Mouse (Mus musculus) lung, postnatal 14 days (tissue): Measurements from ENCODE around the gene Acsbg1.
"Not testable (repeated sequence)": the region's sequence is repeated elsewhere in the genome, so short reads cannot be mapped to it uniquely, and the experiment has no call there.

Source experiments
- DNase-seq: peaks from one replicate; pipeline ENCODE4 v3.0.0; 2021

Gene Acsbg1

DNA sequence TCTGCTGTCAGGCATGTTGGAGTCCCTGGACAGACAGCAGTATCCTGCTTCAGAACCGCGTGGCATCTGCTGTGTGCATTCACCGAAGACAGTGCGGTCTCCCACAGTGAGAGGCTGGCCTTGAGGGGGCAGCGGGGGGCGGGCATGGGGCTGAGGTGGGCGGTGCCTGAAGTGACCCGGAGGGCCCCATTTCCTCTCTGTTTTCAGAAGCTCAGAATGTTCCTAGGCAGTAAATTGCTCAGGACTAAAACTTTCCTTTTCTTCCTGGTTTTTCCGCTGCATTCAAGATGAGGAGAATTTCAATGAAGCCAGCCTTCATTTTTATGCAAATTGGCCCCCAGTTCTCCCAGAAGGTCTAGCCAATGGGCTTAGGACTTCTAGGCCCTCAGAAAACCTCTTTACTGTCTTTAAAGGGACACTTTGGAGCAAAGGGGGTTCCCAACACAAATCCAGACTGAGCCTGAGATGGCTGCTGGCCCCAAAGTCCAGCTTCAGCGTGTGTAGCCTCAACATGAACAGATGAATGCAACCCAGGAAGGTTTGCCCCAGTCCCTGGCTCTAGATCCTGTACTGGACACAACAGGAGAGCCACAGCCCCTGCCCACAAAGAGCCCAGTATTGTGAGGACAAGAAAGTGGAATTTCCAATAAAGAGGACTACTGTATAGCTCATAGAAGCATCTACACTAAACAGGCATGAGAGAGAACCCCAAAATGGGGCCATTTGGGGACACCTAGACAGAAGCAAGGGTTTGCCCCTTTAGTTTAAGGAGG, at the start of gene Acsbg1:
Gene Acsbg1 (minus strand): TSS at position 266 of the 773 bp plus-strand sequence.
- DNase-seq, result no peak

DNA sequence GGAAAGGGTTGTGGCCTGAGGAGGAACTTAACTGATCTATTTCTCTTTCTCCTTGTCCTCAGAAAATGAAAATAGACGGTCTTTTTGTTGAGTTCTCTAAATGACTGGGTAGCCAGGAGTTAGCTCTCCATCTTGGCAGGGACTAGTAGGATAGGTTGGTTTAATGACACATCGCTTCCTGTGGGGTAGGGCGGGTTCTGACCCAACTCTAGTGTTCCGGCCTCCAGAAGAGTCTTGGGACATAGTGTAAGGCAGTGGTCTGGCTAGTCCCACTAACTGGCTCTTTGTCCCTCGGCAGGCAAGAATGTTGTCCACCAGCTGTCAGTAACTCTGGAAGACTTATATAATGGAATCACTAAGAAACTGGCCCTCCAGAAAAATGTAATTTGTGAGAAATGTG, 46.4 kb upstream of the Acsbg1 start:
- DNase-seq, result no peak

GRCm38 (mm10) chr9:54707288-54707999, 45.8 kb upstream of the Acsbg1 start:
- no peak for DNase-seq

DNA sequence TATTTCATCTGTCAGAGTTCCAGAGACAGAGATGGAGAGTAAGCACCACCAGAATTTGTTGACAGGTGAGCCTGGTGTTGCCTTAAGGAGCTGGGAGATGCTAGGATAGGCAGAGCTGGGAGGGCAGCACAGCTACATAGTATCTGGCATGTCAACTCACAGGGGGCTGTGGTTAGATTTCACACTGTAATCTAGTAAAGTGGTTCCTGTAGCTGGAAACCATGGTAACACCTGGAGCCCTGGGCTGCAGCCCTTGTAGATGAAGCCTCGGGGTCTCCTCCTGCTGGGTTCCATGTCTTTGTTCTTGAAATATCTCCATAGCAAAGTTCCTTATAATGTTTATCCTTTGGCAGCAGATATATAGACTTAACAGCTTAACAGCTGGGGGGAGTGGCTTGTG, 43.9 kb upstream of the Acsbg1 start:
- no peak for DNase-seq

DNA sequence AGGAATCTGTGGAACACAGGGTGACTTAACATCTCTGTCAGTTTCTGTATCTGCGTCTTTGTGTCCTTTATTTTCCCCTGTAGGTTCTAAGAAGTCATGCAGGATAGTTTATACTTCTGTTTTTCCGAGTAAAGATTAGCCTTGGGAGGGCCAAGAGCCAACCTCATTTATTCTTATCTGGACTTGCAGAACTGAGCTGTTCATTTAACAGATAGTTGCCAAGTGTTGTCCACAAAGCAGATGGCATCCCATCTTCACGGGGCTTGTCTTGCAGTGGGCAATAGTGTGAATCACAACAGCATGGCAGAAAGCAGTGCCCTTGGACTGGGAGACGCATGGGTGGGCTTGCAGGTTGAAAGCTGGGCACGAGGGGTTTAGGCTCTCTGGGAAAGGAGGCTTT, 42.7 kb upstream of the Acsbg1 start:
- no peak for DNase-seq

DNA sequence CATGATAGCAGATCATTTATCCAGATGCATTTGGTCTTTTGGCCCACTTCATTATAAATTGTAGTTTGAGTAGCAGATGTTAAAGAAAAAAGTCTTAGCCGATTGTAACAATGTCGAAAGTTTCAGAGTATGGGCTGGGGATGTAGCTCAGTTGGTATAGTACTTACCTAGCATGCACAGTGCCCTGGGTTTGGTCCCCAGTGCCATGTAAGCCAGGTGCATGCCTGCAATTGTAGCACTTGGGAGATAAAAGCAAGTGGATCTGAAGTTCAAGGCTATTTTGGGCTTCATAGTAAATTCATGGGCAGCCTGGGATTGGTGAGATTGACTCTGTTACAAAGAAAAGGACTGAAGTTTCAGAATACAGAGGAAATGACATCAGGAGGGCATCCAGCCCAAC, 40.9 kb upstream of the Acsbg1 start:
- DNase-seq, result no peak

DNA sequence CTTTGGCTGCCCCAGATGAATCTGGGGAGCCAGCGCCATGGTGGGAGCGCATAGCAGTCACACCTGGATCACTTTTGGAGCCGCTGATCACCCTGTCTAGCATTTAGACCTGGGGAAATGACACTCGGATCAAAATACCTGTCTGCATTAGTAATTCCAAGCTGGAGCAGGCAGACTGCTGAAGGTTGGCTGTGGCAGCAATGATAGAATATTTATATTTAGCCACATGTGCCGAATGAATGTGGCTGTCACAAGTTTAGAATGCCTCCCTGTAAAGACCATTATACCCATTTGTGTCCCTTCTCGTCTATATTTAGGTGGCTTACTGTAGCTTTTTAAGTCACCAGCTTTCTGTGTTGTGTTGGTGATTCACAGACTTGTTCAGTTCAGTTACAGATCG, 39.1 kb upstream of the Acsbg1 start:
- no peak for DNase-seq

DNA sequence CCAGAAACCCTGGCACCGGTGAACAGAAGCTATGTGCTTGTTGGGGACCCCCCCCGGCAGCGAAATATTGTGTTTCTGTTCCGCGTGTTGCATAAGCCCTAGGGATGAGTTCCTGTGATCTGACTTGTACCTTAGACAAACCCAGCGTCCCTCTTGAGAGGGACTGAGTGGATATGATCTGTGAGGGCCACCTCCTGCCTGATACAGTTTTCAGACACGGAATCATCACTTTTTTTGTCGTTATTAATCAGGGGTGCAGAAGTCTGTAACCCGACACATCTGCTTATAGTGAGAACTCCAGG, 38.5 kb upstream of the Acsbg1 start:
- peak; percentile 23 for DNase-seq

DNA sequence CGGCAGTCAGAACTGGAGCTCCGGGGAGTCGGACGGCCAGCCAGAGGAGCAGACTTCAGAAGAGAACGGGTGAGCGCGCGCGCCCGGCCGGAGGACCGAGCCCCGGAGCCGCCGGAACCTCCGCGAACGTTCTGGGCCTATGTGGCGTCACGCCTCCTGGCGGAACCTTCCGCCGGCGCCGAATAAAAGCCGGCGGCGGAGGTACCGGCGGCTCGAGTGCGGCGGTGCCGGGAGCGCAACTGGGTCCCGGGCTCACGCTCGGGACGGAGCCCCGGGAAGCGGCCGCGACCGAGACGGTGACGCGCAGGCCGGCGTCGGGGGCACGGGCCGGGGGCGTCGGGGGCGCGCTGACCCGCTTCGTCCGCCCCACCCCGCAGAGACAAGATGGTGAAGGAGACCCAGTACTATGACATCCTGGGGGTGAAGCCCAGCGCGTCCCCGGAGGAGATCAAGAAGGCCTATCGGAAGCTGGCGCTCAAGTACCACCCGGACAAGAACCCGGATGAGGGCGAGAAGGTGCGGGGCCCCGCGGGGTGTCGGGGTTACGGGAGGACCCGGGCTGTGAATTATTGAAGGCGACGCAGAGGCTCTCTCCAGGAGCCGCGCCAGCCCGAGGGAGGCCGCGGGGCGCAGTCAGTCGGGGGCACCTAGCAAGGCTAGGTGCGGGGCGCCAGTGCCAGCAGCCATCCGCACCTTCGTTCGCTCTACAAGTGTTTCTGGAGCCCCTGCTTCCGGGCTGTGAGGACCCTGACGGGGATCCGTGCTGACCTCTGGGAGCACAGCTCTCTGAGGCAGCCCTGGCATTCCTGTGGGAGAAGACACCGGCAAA, 37.9 kb upstream of the Acsbg1 start:
- DNase-seq, result peak; percentile 83

GRCm38 (mm10) chr9:54699087-54699344, 37.3 kb upstream of the Acsbg1 start:
- DNase-seq, result no peak

DNA sequence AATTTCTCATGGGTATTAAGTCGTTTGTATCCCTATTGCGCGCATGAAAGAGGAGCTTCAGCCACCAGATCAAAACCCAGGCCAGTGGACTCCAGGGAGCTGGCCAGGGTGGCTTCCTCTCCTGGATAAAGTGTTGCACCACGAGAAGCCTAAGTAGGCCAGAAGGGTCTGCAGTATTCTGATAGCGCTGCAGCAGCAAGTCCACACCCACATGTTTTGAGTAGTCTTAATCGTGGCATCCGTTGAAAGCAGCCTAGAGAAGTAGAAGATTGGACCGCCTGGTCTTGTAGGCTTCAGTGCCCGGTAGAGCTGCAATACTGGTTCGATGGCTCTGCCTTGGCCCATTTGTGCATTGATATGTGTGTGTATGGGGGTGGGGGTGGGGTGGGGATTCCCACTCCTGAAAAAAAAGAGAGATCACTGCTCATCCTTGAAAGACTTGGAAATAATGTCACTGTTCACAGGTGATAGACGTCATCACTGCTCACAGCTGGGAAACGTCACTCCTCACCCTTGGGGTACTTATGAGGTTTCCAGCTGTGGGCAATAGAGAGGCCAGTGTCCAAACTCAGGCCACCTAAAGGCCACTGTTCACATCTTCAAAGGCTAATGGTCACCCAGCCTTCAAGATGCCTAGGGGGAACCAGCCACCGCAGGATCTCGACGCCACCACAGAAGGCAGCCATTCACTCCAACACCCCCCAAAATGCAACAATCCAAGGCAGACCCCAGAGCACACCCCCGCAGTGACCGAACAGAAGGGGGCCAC, 36.8 kb upstream of the Acsbg1 start, which contains the start of gene Dnaja4:
Gene Dnaja4 (plus strand): TSS at position 556 of the 769 bp plus-strand sequence.
- DNase-seq, result no peak

- peak; percentile 19 for DNase-seq
These were observed 29.7 kb upstream of the Acsbg1 start for GRCm38 (mm10) chr9:54691241-54691805.

DNA sequence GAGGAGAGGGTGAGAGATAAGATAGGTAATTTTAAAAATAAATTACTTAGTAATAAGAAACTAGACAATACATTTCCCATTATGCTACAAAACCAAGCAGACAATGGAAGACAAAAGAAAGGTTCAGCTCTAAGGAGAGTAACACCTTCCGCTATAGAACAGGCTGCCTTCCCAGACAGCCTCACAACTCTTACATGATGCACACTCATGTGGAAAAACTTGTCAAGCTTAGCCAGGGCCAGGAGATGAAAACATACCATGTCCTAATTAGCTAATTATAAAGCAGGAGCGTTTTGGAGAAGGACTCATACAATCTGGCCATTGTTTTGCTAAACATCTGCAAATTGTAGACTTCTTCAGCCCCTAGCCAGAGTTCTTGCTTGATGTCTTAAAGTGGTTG, 29.0 kb upstream of the Acsbg1 start:
- DNase-seq, result not testable (repeated sequence)

DNA sequence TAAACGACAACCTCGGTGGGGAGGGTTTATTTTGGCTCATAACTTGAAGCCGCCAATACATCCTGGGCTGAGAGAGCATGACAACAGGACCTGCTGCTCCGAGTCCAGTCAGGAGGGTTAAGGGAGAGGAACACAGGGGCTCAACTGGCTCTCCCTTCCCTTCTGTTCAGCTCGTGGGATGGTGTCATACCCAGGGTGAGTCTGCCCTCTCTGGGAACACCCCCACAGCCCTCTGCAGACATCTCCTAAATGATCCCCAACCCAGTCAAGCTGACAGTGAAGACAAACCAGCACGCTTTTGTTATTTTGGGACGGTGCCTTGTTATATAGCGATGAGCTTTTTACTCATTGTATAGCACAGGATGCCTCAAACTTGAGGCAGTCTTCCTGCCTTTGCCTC, 27.8 kb upstream of the Acsbg1 start:
- DNase-seq, result no peak

DNA sequence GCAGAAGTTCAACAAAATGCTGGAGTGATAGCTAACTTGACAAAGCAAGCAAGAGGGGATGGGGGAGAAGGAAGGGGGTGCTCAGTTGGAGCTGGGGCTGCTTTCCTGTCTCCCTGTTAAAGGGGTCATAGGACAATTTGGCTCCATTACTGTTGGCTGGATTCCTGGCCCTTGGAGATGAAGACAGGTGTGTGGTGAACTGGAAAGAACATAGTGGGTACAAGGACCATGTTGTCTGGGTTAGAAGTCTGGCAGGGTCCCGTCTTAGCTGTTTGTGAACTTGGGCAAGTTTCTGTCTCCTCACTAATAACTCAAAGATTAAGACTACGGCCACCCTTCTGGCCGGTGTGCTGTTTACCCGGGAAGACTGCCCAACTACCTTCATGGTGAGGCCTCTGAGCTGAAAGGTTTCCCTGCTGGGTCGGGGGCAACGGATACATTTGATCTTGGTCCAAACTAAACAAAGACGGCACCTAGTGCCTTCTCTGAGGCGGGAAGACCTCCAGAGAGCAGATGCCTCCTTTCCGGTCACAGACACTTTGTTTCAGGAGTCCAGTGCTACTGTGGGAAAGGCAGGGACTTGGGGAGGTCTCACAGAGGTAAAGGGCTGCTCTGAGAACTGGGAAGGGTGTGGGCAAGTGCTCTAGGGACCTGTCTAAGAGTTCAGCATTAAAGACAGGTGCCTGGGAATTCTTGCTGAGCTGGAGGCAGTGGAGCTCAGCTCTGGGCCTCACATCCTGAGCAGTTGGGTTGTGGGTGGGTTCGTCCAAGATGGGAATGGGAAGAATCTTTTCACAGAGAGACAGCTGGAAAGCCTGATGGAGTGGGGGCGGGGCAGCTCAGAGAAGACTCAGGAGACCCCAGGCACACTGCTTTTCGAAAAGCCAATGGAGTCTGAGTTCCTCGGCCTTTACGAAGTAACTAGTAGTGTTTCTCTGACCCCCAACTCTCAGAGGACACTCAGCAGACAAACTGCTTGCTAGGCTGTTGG, 25.9 kb upstream of the Acsbg1 start:
- no peak for DNase-seq

- DNase-seq, result no peak
These were observed 22.3 kb upstream of the Acsbg1 start for GRCm38 (mm10) chr9:54683814-54684605.

DNA sequence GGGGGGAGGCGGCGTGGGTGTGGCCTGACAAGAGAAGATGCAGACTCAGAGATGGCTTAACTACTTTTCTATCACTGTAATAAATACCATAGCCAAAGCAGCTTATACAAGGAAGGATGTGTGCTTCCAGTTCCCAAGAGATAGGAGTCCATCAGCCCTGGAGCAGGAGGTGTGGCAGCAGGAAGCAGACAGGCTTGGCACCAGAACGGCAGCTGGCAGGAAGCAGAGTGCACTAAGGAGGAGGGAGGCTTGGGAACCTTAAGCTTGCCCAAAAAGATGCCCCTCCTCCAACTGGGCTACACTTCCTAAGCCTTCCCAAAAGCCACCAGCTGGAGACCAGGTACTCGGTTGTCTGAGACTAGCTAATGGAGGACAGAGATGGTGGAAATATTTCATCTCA, 21.2 kb upstream of the Acsbg1 start:
- DNase-seq, result no peak

DNA sequence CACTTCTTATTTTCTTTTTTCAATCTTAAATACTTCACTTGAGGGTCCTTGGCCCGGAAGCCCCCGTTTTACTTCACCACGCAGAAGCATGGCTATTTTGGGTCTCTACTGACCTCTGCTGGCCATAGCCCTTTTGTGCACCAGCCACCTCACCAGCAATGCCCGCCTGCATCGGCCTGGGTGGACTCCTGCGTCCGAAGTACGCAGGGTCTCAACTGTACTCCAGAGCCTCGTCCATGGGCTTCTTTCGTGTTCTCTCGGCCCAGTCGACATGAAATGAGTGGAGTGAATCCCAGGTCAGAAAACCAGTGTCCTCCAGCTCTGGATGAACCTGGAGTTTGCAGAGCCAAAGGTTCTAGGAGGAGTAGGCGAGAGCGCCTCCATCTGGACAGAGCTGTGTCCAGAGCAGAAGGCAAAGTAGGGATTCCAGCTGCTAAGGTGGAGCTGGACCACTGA, 14.9 kb upstream of the Acsbg1 start:
- DNase-seq, result peak; percentile 77

DNA sequence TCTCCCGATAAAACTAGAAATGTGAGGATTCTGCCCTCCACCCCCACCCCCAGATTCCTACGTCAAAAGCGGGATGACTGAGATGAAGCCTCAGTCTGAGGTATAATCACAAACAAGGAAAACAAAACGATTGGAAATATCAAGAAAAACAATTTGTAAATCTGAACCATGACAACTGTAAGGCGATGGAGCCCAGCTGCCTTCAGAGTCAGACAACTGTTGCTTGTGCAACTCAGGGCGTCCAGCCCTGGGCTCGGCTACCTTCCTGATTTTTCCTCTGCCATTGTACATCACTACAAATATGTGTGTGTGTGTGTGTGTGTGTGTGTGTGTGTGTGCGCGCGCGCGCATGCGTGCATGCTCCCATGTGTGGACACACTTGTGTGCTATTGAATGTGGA, 12.2 kb upstream of the Acsbg1 start:
- DNase-seq, result peak; percentile 60

- DNase-seq, result no peak
These were observed 10.3 kb upstream of the Acsbg1 start for GRCm38 (mm10) chr9:54671962-54672361.

DNA sequence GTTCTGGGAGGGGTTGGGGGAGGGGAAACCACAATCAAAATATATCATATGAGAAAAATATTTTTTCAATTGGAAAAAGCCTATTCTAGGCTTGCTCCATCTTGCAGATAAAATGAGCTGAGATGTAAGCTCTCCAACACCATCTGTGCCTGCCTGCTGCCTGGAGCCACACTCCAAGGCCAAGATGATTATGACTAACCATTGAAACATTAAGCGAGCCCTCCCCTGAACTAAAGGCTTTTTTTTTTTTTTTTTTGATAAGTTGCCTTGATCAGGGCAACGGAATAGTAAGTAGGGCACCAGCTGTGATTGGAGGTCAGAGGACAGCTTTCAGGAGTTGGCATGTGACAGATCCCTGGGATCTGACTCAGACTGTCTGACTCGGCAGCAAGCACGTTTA, 6.8 kb upstream of the Acsbg1 start:
- no peak for DNase-seq
